Mouse (Mus musculus) heart, postnatal 0 days (tissue): ENCODE data around the gene Tspan15. TPM values are rescaled to one million over a fixed set of nuclear protein-coding genes. Genes with fewer than 3 reads are reported as not detected.
A peak's percentile ranks its signal among the peaks of the same experiment; 100 is the strongest.

Source experiments
- ATAC-seq: fragments of 200-750 bp; cut with Nextera tagmentation; 2 replicates; pipeline ENCODE4 v1.8.0; 2017; ENCODE audit warnings: low read depth, moderate number of reproducible peaks, moderate library complexity; ENCODE audit not compliant: insufficient read depth
- DNase-seq: peaks from one replicate; pipeline ENCODE4 v3.0.0-alpha.2; 2016; ENCODE audit warnings: low spot score
- H3K27ac ChIP-seq: fragments of 300-500 bp; sonication (generic); 2 replicates; pipeline ENCODE4 v1.5.1; 2014; ENCODE audit warnings: low read depth, mild to moderate bottlenecking
- H3K27me3 ChIP-seq: fragments of 300-500 bp; sonication (generic); 2 replicates; pipeline ENCODE4 v1.6.1; 2014; ENCODE audit warnings: low read length, mixed read lengths; ENCODE audit not compliant: control insufficient read depth, insufficient read depth
- H3K36me3 ChIP-seq: fragments of 300-500 bp; sonication (generic); replicated peaks from 2 replicates; pipeline ENCODE4 v1.6.1; 2014; ENCODE audit warnings: low read length, mixed read lengths; ENCODE audit not compliant: control insufficient read depth, insufficient read depth
- H3K4me1 ChIP-seq: fragments of 300-500 bp; sonication (generic); 2 replicates; pipeline ENCODE4 v1.6.1; 2014; ENCODE audit warnings: antibody characterized with exemption; ENCODE audit not compliant: control insufficient read depth, insufficient read depth
- H3K4me2 ChIP-seq: fragments of 300-500 bp; sonication (generic); 2 replicates; pipeline ENCODE4 v1.6.1; 2014; ENCODE audit warnings: low read depth, mild to moderate bottlenecking, low read length, moderate library complexity
- H3K4me3 ChIP-seq: fragments of 300-500 bp; sonication (generic); 2 replicates; pipeline ENCODE4 v1.5.1; 2014; ENCODE audit warnings: low read depth, low read length
- H3K9ac ChIP-seq: fragments of 300-500 bp; sonication (generic); replicated peaks from 2 replicates; pipeline ENCODE4 v1.6.1; 2014; ENCODE audit warnings: low read depth, low read length, mixed read lengths
- H3K9me3 ChIP-seq: fragments of 300-500 bp; sonication (generic); replicated peaks from 2 replicates; pipeline ENCODE4 v1.6.1; 2016; ENCODE audit warnings: low read length; ENCODE audit not compliant: control insufficient read depth
- CTCF ChIP-seq: IDR thresholded peaks from 2 replicates; pipeline ENCODE4 v1.5.1; 2016; ENCODE audit warnings: antibody characterized with exemption, control low read depth, low read depth
- EP300 ChIP-seq: IDR thresholded peaks from 2 replicates; pipeline ENCODE4 v1.6.1; 2016; ENCODE audit warnings: antibody characterized with exemption, low read depth
- WGBS: fragments of 180-500 bp; shearing (Covaris S2); extraction: QIAGEN DNeasy Blood & Tissue Kit; methylation state at CpG from one replicate; pipeline ENCODE4 v1.1.7; 2014; 5-methylcytosine and 5-hydroxymethylcytosine counted together
- polyA plus RNA-seq: library from polyadenylated mRNA; unstranded; fragments of >200 nt; fragmentation: Nextera tagmentation; extraction: Ambion mirVana; gene quantifications from 2 replicates; pipeline ENCODE4 v1.2.1, GENCODE M21; 2015
- total RNA-seq: library from RNA; depleted of rRNA; stranded (reverse); fragments of >200 nt; gene quantifications from 2 replicates; pipeline ENCODE4 v1.2.3, GENCODE M21; 2014; ENCODE audit warnings: low replicate concordance

Gene Tspan15
- total and polyA plus RNA-seq, 2 experiments from 2014 or later = 6.7 to 26.0 TPM

- no peaks in the 10 kb centered on the region for H3K9me3 ChIP-seq
- no peak overlapping the region for H3K4me3 ChIP-seq
- TF ChIP-seq CTCF (no peak), EP300 (no peak)
- WGBS = 54% methylated on average over 15 of the region's 15 CpGs
- H3K36me3 ChIP-seq = no peaks in the 10 kb centered on the region
- no peak for DNase-seq
- H3K4me1 ChIP-seq = no peaks in the 10 kb centered on the region
- 0 out of 2 replicates have a peak, but pooled peaks cover 9% of the 10 kb centered on the region for H3K27me3 ChIP-seq
- no peak overlapping the region for H3K4me2 ChIP-seq
- no peak overlapping the region for H3K27ac ChIP-seq
- ATAC-seq = no peak
- no peak overlapping the region for H3K9ac ChIP-seq
These were observed 56.3 kb downstream of the Tspan15 start for GRCm38 (mm10) chr10:62174533-62175313.

- Histone ChIP-seq H3K9me3 (no peaks in the 10 kb centered on the region), H3K36me3 (no peaks in the 10 kb centered on the region), H3K27me3 (0 out of 2 replicates have a peak, but pooled peaks cover 9% of the 10 kb centered on the region), H3K4me3 (no peak overlapping the region), H3K9ac (no peak overlapping the region), H3K27ac (no peak overlapping the region), H3K4me1 (no peaks in the 10 kb centered on the region), H3K4me2 (no peak overlapping the region)
- 38% methylated on average over 9 of the region's 9 CpGs for WGBS
- ATAC-seq = no peak
- TF ChIP-seq CTCF (no peak), EP300 (no peak)
- DNase-seq = no peak
These were observed 57.1 kb downstream of the Tspan15 start for GRCm38 (mm10) chr10:62173941-62174448.

- no peak for DNase-seq
- Histone ChIP-seq H3K4me3 (no peak overlapping the region), H3K4me1 (no peaks in the 10 kb centered on the region), H3K36me3 (no peaks in the 10 kb centered on the region), H3K9ac (no peak overlapping the region), H3K4me2 (no peak overlapping the region), H3K9me3 (no peaks in the 10 kb centered on the region), H3K27ac (no peak overlapping the region), H3K27me3 (0 out of 2 replicates have a peak, but pooled peaks cover 9% of the 10 kb centered on the region)
- WGBS = 10% methylated on average over 9 of the region's 9 CpGs
- no peak for TF ChIP-seq CTCF
- TF ChIP-seq EP300 = no peak
- ATAC-seq = no peak
These were observed 58.1 kb downstream of the Tspan15 start for GRCm38 (mm10) chr10:62172841-62173553.

- H3K4me3 ChIP-seq = no peak overlapping the region
- H3K27me3 ChIP-seq = 0 out of 2 replicates have a peak, but pooled peaks cover 3% of the 10 kb centered on the region
- no peak overlapping the region for H3K9ac ChIP-seq
- no peaks in the 10 kb centered on the region for H3K4me1 ChIP-seq
- ATAC-seq (no peak), DNase-seq (peak; percentile 21)
- no peaks in the 10 kb centered on the region for H3K36me3 ChIP-seq
- TF ChIP-seq EP300 = no peak
- WGBS = 47% methylated on average over 10 of the region's 10 CpGs
- no peak overlapping the region for H3K27ac ChIP-seq
- H3K9me3 ChIP-seq = no peaks in the 10 kb centered on the region
- H3K4me2 ChIP-seq = no peak overlapping the region
These were observed 68.6 kb downstream of the Tspan15 start for GRCm38 (mm10) chr10:62162410-62162809.

- Histone ChIP-seq H3K27ac (no peak overlapping the region), H3K4me1 (no peaks in the 10 kb centered on the region)
- WGBS = 59% methylated on average over 7 of the region's 7 CpGs
These were observed 81.1 kb downstream of the Tspan15 start for GRCm38 (mm10) chr10:62149929-62150328.

More at GRCm38 (mm10) chr10:62149929-62150328, 81.1 kb downstream of the Tspan15 start:
- 0 out of 2 replicates have a peak, but pooled peaks cover 3% of the 10 kb centered on the region for H3K27me3 ChIP-seq
- H3K36me3 ChIP-seq = no peaks in the 10 kb centered on the region
- 0 out of 2 replicates have a peak, but pooled peaks cover 3% of the 10 kb centered on the region for H3K9me3 ChIP-seq
- DNase-seq (no peak), ATAC-seq (no peak)
- no peak overlapping the region for H3K9ac ChIP-seq
- no peak for TF ChIP-seq CTCF
- no peak for TF ChIP-seq EP300
- H3K4me3 ChIP-seq = no peak overlapping the region
- H3K4me2 ChIP-seq = no peak overlapping the region
